Mouse (Mus musculus) kidney, postnatal 0 days (tissue): ENCODE results near the gene Mettl9. TPM values are rescaled to one million over a fixed set of nuclear protein-coding genes. Genes with fewer than 3 reads are reported as not detected.

Experiments
- ATAC-seq: fragments of 200-750 bp; cut with Nextera tagmentation; replicated peaks from 2 replicates; pipeline ENCODE4 v1.8.0; 2017; ENCODE audit warnings: low read depth, moderate number of reproducible peaks, moderate TSS enrichment, moderate library complexity; ENCODE audit not compliant: low FRiP score
- DNase-seq: peaks from one replicate; pipeline ENCODE4 v3.0.0-alpha.2; 2016; ENCODE audit warnings: low spot score
- H3K27ac ChIP-seq: fragments of 300-500 bp; sonication (generic); 2 replicates; pipeline ENCODE4 v1.5.1; 2014; ENCODE audit warnings: mild to moderate bottlenecking
- H3K27me3 ChIP-seq: fragments of 300-500 bp; sonication (generic); 2 replicates; pipeline ENCODE4 v1.6.1; 2014; ENCODE audit warnings: low read length, mixed read lengths; ENCODE audit not compliant: insufficient read depth
- H3K36me3 ChIP-seq: fragments of 300-500 bp; sonication (generic); 2 replicates; pipeline ENCODE4 v1.6.1; 2014; ENCODE audit warnings: low read length, mixed read lengths; ENCODE audit not compliant: insufficient read depth
- H3K4me1 ChIP-seq: fragments of 300-500 bp; sonication (generic); replicated peaks from 2 replicates; pipeline ENCODE4 v1.6.1; 2014; ENCODE audit warnings: antibody characterized with exemption, low read length, mixed read lengths; ENCODE audit not compliant: insufficient read depth
- H3K4me2 ChIP-seq: fragments of 300-500 bp; sonication (generic); 2 replicates; pipeline ENCODE4 v1.6.1; 2014; ENCODE audit warnings: mild to moderate bottlenecking, low read length, moderate library complexity, mixed read lengths
- H3K4me3 ChIP-seq: fragments of 300-500 bp; sonication (generic); replicated peaks from 2 replicates; pipeline ENCODE4 v1.5.1; 2014; ENCODE audit warnings: low read depth, low read length
- H3K9ac ChIP-seq: fragments of 300-500 bp; sonication (generic); 2 replicates; pipeline ENCODE4 v1.6.1; 2014; ENCODE audit warnings: low read depth, low read length
- H3K9me3 ChIP-seq: fragments of 300-500 bp; sonication (generic); replicated peaks from 2 replicates; pipeline ENCODE4 v1.6.1; 2016; ENCODE audit warnings: low read length, inconsistent platforms, mixed read lengths
- CTCF ChIP-seq: IDR thresholded peaks from 2 replicates; pipeline ENCODE4 v1.5.1; 2016; ENCODE audit warnings: antibody characterized with exemption, low read depth, mild to moderate bottlenecking, moderate library complexity
- WGBS: fragments of 180-500 bp; shearing (Covaris S2); extraction: QIAGEN DNeasy Blood & Tissue Kit; methylation state at CpG from one replicate; pipeline ENCODE4 v1.1.7; 2014; 5-methylcytosine and 5-hydroxymethylcytosine counted together
- polyA plus RNA-seq: library from polyadenylated mRNA; unstranded; fragments of >200 nt; fragmentation: Nextera tagmentation; extraction: Ambion mirVana; gene quantifications from 2 replicates; pipeline ENCODE4 v1.2.1, GENCODE M21; 2015

Gene Mettl9
- polyA plus RNA-seq, 1 experiment from 2014 or later: 177 TPM

GRCm38 (mm10) chr7:121085500-121085899 is 51.3 kb downstream of the Mettl9 start:
- Histone ChIP-seq H3K4me1 (no peaks in the 10 kb centered on the region), H3K4me2 (no peak overlapping the region), H3K9me3 (no peaks in the 10 kb centered on the region), H3K9ac (no peak overlapping the region), H3K27me3 (no peaks in the 10 kb centered on the region), H3K27ac (no peak overlapping the region), H3K36me3 (no peaks in the 10 kb centered on the region), H3K4me3 (no peak overlapping the region)
- 15% methylated on average over 4 of the region's 4 CpGs for WGBS
- TF ChIP-seq CTCF: no peak
- no peak for ATAC-seq
- DNase-seq: no peak

- DNase-seq (no peak), ATAC-seq (no peak)
- Histone ChIP-seq H3K4me3 (no peak overlapping the region), H3K9me3 (no peaks in the 10 kb centered on the region), H3K36me3 (no peaks in the 10 kb centered on the region), H3K4me1 (no peaks in the 10 kb centered on the region), H3K9ac (no peak overlapping the region), H3K27me3 (no peaks in the 10 kb centered on the region), H3K27ac (no peak overlapping the region), H3K4me2 (no peak overlapping the region)
- peak; percentile 27; the same call in 1 of the 2 replicates for TF ChIP-seq CTCF
- 78% methylated on average over 5 of the region's 5 CpGs for WGBS
Measured at GRCm38 (mm10) chr7:121088745-121089144, 54.5 kb downstream of the Mettl9 start.

- Histone ChIP-seq H3K4me1 (no peaks in the 10 kb centered on the region), H3K4me2 (no peak overlapping the region), H3K9me3 (no peaks in the 10 kb centered on the region), H3K27ac (no peak overlapping the region), H3K36me3 (no peaks in the 10 kb centered on the region), H3K4me3 (no peak overlapping the region), H3K27me3 (no peaks in the 10 kb centered on the region), H3K9ac (no peak overlapping the region)
- DNase-seq: peak; percentile 48
- 78% methylated on average over 7 of the region's 7 CpGs for WGBS
- TF ChIP-seq CTCF: no peak
- ATAC-seq: no peak
Measured at GRCm38 (mm10) chr7:121090748-121091147, 56.5 kb downstream of the Mettl9 start.

- H3K4me1 ChIP-seq: no peaks in the 10 kb centered on the region
- no peaks in the 10 kb centered on the region for H3K9me3 ChIP-seq
- no peak overlapping the region for H3K4me3 ChIP-seq
- no peak overlapping the region for H3K27ac ChIP-seq
- 43% methylated on average over 4 of the region's 4 CpGs for WGBS
- H3K36me3 ChIP-seq: no peaks in the 10 kb centered on the region
- H3K27me3 ChIP-seq: no peaks in the 10 kb centered on the region
- H3K4me2 ChIP-seq: no peak overlapping the region
- DNase-seq: no peak
- no peak overlapping the region for H3K9ac ChIP-seq
- no peak for TF ChIP-seq CTCF
- no peak for ATAC-seq
Measured at GRCm38 (mm10) chr7:121093026-121093425, 58.8 kb downstream of the Mettl9 start.

GRCm38 (mm10) chr7:121098614-121099389 is 64.6 kb downstream of the Mettl9 start:
- no peak for TF ChIP-seq CTCF
- 76% methylated on average over 10 of the region's 10 CpGs for WGBS
- Histone ChIP-seq H3K27me3 (no peaks in the 10 kb centered on the region), H3K36me3 (no peaks in the 10 kb centered on the region), H3K4me3 (no peak overlapping the region), H3K4me2 (no peak overlapping the region), H3K9ac (no peak overlapping the region), H3K27ac (no peak overlapping the region), H3K9me3 (no peaks in the 10 kb centered on the region), H3K4me1 (no peaks in the 10 kb centered on the region)
- DNase-seq (no peak), ATAC-seq (no peak)

GRCm38 (mm10) chr7:121107851-121108250 is 73.6 kb downstream of the Mettl9 start:
- H3K9me3 ChIP-seq: no peaks in the 10 kb centered on the region
- TF ChIP-seq CTCF: no peak

More at GRCm38 (mm10) chr7:121107851-121108250, 73.6 kb downstream of the Mettl9 start:
- no peaks in the 10 kb centered on the region for H3K27me3 ChIP-seq
- H3K4me2 ChIP-seq: no peak overlapping the region
- DNase-seq (no peak), ATAC-seq (no peak)
- H3K4me3 ChIP-seq: no peak overlapping the region
- no peaks in the 10 kb centered on the region for H3K4me1 ChIP-seq
- WGBS: 44% methylated on average over 3 of the region's 3 CpGs
- no peak overlapping the region for H3K9ac ChIP-seq
- H3K36me3 ChIP-seq: no peaks in the 10 kb centered on the region
- no peak overlapping the region for H3K27ac ChIP-seq
